Mouse (Mus musculus): ENCODE data around the gene Slc35b4.

DNA sequence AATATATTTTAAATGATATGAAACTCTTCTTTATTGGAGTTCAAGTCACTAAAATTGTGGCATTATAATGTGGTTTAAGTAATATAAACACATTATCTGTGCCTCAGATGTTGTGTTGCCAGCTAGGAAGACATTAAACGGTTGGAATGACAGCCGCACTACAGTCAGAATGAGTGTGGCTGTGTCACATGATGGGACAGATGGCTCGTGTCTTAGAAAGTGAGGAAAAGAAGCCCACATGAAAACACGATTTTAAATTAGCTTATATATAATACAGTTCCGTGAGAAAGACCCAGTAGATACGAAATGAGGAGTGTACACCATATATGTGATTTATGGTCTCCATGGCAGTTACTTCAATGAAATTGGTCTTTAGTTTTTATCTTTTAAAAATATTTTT, 65.5 kb downstream of the Slc35b4 start:
- TF ChIP-seq CTCF (IDR thresholded peaks at IDR 0.05) (no peak), EP300 (IDR thresholded peaks at IDR 0.05) (no peak)

All from lung, postnatal 0 days (tissue).